Mouse (Mus musculus) lung, postnatal 4 days (tissue): ENCODE data around the gene Ccar1.
"Not testable (repeated sequence)": the region's sequence is repeated elsewhere in the genome, so short reads cannot be mapped to it uniquely, and the experiment has no call there.

Source experiments
- DNase-seq, 2 experiments: peaks; one replicate each; pipeline ENCODE4 v3.0.0; 2021

Ccar1 gene

GRCm38 (mm10) chr10:62792177-62793090 lies at the start of gene Ccar1:
Gene Ccar1, minus strand, starts transcription at chr10:62792286.
- DNase-seq = peak; percentile 99

GRCm38 (mm10) chr10:62840687-62841086 lies 48.6 kb upstream of the Ccar1 start:
- DNase-seq = no peak

GRCm38 (mm10) chr10:62837987-62838386 lies 45.9 kb upstream of the Ccar1 start:
- no peak for DNase-seq

- no peak for DNase-seq
Observed at GRCm38 (mm10) chr10:62832783-62833182, 40.7 kb upstream of the Ccar1 start.

- no peak for DNase-seq
Observed at GRCm38 (mm10) chr10:62831546-62831945, 39.5 kb upstream of the Ccar1 start.

GRCm38 (mm10) chr10:62824474-62824873 lies 32.4 kb upstream of the Ccar1 start:
- no peak for DNase-seq

- no peak for DNase-seq
Observed at GRCm38 (mm10) chr10:62823431-62823830, 31.3 kb upstream of the Ccar1 start.

GRCm38 (mm10) chr10:62810010-62810409 lies 17.9 kb upstream of the Ccar1 start:
- DNase-seq = no peak

GRCm38 (mm10) chr10:62808766-62809165 lies 16.7 kb upstream of the Ccar1 start:
- no peak for DNase-seq

GRCm38 (mm10) chr10:62808316-62808715 lies 16.2 kb upstream of the Ccar1 start:
- no peak for DNase-seq

- DNase-seq = no peak
Observed at GRCm38 (mm10) chr10:62804106-62804505, 12.0 kb upstream of the Ccar1 start.

GRCm38 (mm10) chr10:62803296-62803695 lies 11.2 kb upstream of the Ccar1 start:
- no peak for DNase-seq

GRCm38 (mm10) chr10:62794221-62794620 lies 2.1 kb upstream of the Ccar1 start:
- DNase-seq = no peak

- DNase-seq = no peak
Observed at GRCm38 (mm10) chr10:62793091-62793453, 986 bp upstream of the Ccar1 start.

- DNase-seq = peak in 1 of 2 experiments; percentile 54
Observed at GRCm38 (mm10) chr10:62791251-62792176, 572 bp downstream of the Ccar1 start.

- DNase-seq = not testable (repeated sequence)
Observed at GRCm38 (mm10) chr10:62781776-62782175, 10.3 kb downstream of the Ccar1 start.

- no peak for DNase-seq
Observed at GRCm38 (mm10) chr10:62750781-62751180, 41.3 kb downstream of the Ccar1 start.

- no peak for DNase-seq
Observed at GRCm38 (mm10) chr10:62739961-62740737, 51.9 kb downstream of the Ccar1 start.

- DNase-seq = no peak
Observed at GRCm38 (mm10) chr10:62736965-62737688, 55.0 kb downstream of the Ccar1 start.

GRCm38 (mm10) chr10:62730826-62731225 lies 61.3 kb downstream of the Ccar1 start:
- DNase-seq = no peak

- peak; percentile 67 to 76 for DNase-seq
Observed at GRCm38 (mm10) chr10:62725771-62726687, 66.1 kb downstream of the Ccar1 start, which contains the start of gene Stox1. Gene Stox1, minus strand, starts transcription at chr10:62726128.
